Mouse (Mus musculus) mouse trophoblast stem cell (cell line): Measurements from ENCODE around the gene Tnnc2.

Experiments used
- in situ Hi-C, 2 experiments: fragments of 300-500 bp; cut with MseI, MboI; formaldehyde crosslinking; loops; 2 replicates in 1 of 2; 3 replicates in 1 of 2; pipeline ENCODE4 v1.15.1; 2025

Gene Tnnc2

GRCm38 (mm10) chr2:164737377-164738090 lies 42.2 kb downstream of the Tnnc2 start:
- in situ Hi-C loops, result no loop called here

GRCm38 (mm10) chr2:164735446-164735845 lies 44.3 kb downstream of the Tnnc2 start:
- in situ Hi-C loops, result no loop called here

- in situ Hi-C loops, result no loop called here
Measured at GRCm38 (mm10) chr2:164734839-164735238, 44.9 kb downstream of the Tnnc2 start.

- in situ Hi-C loops, result no loop called here
Measured at GRCm38 (mm10) chr2:164733259-164733658, 46.5 kb downstream of the Tnnc2 start.

DNA sequence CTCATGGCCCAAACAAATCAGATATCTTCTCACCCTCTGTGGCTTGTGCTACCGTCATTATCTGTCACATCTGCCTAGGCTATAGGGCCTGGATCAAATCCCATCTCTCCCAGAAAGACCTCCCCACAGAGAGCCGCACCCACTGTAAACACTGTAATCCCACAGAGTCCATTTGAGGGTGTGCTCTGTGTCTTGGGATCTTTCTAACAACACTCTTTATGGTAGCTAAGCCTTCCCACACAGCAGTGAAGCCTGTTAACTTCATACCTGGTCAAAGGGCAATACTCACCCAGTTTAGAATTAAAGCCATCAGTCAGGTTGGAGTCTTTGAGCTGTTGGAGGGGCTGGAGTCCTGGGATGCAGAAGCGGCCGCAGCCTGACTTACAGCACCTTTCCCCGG lies 48.0 kb downstream of the Tnnc2 start:
- in situ Hi-C loops, result no loop called here
